Mouse (Mus musculus): ENCODE data around the gene Tigar.

GRCm38 (mm10) chr6:127152106-127152951 lies 43.0 kb upstream of the Tigar start, which contains the start of gene Ccnd2:
- TF ChIP-seq CTCF (IDR thresholded peaks at IDR 0.05; ENCODE audit: insufficient read depth, low read length) (no peak), POLR2A (IDR thresholded peaks at IDR 0.05; ENCODE audit: borderline replicate concordance, extremely low read depth, low read depth, low read length) (no peak)

All from lung, adult 2 months (tissue).